Mouse (Mus musculus) G1E-ER4 (cell line): ENCODE data around the gene Mob2. TPM values are rescaled to one million over a fixed set of nuclear protein-coding genes. Genes with fewer than 3 reads are reported as not detected.

Experiments
- GATA1 ChIP-seq: IDR thresholded peaks from one replicate; pipeline ENCODE4 v1.8.0; 2012; ENCODE audit warnings: low read length, inconsistent platforms
- polyA plus RNA-seq: library from polyadenylated mRNA; stranded (reverse); fragments of >175 nt; gene quantifications from 2 replicates; pipeline ENCODE4 v1.2.3, GENCODE M21; 2012

Gene Mob2
- polyA plus RNA-seq, 1 experiment, result 38.6 TPM

DNA sequence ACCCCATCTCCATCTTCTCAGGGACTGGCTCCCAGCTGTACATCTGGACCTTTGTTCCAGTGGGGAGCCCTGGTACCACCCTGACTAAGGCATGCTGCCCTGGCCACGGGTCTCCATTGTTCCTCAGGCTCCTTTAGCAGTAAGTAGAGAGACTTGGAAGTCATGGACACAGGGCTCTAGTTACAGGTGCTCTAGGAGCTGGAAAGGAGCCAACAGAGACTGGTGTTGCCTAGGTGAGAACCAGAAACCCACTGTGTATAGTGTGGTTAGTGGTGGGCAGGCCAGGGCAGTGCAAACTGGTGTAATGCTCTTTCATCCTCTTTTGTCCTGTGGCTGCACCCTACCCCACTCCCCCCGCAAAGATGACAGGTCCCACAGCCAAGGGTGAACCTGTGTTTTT lies 69.7 kb downstream of the Mob2 start:
- TF ChIP-seq GATA1, result no peak

DNA sequence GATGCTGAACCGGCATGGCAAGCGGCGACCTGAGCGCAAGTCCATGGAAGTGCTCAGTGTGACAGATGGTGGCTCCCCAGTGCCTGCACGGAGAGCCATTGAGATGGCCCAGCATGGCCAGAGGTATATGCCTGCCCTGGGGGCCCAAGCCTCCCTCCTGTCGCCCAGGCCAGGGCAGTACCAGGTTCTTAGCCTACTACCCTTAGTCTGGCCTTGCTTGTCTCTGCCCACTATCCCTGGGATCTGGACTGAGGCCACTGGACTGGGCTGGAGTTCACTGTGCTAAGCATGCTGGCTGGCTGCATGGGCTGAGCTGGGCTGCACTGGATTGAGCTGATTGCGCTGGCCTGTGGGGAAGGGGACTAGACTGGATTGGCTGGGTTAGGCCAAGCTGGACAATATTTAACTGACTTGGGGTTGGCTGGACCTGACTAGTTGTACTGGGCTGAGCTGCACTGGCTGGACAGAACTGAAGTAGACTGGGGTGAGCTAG lies 72.5 kb downstream of the Mob2 start:
- no peak for TF ChIP-seq GATA1

DNA sequence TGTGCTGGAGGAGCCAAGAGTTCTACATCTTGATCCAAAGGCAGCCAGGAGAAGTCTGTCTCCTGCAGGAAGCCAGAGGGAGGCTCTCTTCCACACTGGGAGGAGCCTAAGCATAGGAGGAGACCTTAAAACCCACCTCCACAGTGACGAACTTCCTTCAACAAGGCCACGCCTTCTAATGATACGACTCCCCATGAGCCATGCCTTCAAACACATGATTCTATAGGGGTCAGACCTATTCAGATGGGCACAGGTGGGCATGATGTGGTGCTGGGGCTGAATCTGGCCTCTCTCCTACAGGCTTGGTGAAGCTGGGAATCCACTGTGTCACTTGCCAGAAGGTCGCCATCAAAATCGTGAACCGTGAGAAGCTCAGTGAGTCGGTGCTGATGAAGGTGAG lies 79.6 kb downstream of the Mob2 start:
- no peak for TF ChIP-seq GATA1

- no peak for TF ChIP-seq GATA1
Observed at GRCm38 (mm10) chr7:141979247-141979646, 81.6 kb downstream of the Mob2 start.

DNA sequence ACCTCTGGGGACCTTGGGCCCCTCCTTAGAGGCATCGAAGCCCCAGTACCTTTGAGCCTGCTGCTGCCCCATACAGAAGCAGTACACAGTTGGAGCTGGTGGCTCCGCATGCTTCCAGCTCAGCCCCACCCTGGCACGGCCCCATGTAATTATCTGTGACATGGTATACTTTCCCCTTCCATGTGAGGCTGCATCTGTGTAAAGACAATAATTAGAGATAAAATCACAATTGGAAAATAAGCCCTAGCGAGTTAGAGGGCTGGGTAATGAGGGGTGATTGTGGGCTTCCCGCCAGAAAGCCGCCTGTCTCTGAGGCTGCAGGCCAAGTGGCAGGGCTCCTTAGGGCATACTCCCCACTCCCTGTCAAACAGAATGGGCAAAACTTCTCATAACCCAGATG lies 82.9 kb downstream of the Mob2 start:
- no peak for TF ChIP-seq GATA1

- TF ChIP-seq GATA1, result no peak
Observed at GRCm38 (mm10) chr7:141972831-141973619, 87.8 kb downstream of the Mob2 start.

DNA sequence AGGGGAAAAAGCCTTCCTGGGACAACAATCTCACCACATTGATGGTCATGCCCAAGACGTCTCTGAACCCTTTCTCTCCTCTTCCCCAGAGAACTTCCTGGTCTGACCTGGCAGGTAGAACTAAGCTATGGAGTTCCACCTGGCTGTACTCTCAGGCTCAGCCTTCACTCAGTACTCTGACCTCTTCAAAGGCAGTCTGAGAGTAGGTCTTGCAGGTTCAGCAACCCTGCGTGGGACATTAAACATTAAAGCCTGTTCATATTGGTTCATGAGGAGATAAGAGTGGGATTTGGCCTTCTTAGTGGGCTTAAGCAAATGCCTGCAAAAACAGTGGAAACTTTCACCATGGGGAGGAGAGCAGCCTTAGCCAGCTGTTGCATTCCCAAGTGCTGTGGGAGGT lies 94.6 kb downstream of the Mob2 start:
- no peak for TF ChIP-seq GATA1

DNA sequence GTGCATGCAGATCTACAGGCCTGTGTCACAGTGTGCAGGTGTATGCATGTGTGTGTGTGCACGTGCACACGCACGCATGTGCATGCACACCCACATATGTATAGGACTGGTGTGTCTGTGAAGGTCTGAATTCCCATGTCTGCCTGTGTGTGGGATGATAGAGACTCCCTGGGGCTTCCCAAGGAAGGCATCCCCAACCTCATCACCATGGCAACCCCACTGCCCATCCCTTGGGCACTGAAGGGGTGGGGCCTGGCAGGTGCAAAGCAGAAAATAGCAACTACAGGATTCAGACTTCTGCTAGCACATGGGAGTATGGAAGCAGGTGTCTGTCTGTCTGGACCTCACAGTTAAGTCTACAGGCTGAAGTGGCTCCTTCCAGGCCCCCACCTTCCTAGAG lies 98.3 kb downstream of the Mob2 start:
- no peak for TF ChIP-seq GATA1

DNA sequence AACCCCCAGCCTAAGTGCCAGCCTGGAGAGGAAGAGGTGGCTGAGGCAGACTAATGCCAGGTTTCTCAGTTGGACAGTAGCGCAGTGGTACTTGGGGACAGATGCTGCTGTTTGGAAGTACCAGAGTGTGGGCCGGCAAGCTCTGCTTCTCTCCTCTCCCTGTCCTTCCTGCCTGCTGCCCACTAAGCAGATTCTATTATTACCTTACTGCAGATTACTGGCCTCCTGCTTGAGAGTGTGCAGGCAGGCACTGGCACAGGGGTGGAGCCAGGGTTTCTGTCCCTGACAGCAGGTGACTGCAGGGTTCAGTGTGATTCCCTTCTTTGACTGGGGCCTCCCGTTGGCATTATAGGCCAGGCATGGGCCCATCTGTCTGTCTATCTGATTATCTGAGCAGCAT lies 99.4 kb downstream of the Mob2 start:
- no peak for TF ChIP-seq GATA1

GRCm38 (mm10) chr7:141960926-141961325 lies 99.9 kb downstream of the Mob2 start:
- no peak for TF ChIP-seq GATA1

- no peak for TF ChIP-seq GATA1
Observed at GRCm38 (mm10) chr7:141959133-141959532, 101.7 kb downstream of the Mob2 start.

Other genes starting within 250 kb of the Mob2 start
- not detected in 2 replicates for gene Muc5b, start 222.0 kb downstream of the Mob2 start, polyA plus RNA-seq
- 62.0 and 70.2 TPM in 2 replicates for gene Tollip, start 142.6 kb downstream of the Mob2 start, polyA plus RNA-seq
- 0.02 TPM in 1 of 2 replicates, not detected in the other for gene Brsk2, start 111.3 kb downstream of the Mob2 start, polyA plus RNA-seq
- gene Dusp8, start 34.8 kb upstream of the Mob2 start, polyA plus RNA-seq, result 0.24 and 0.28 TPM in 2 replicates
- gene Gm45618, start 59.7 kb upstream of the Mob2 start, polyA plus RNA-seq, result not detected in 2 replicates
- gene Gm39115, start 75.0 kb upstream of the Mob2 start, polyA plus RNA-seq, result not detected in 2 replicates
- gene Gm45337, start 83.5 kb upstream of the Mob2 start, polyA plus RNA-seq, result not detected in 2 replicates
- gene Gm29735, start 96.0 kb upstream of the Mob2 start, polyA plus RNA-seq, result not detected in 2 replicates
- not detected in 2 replicates for gene Gm4553, start 104.7 kb upstream of the Mob2 start, polyA plus RNA-seq
- not detected in 2 replicates for gene Krtap5-2, start 114.9 kb upstream of the Mob2 start, polyA plus RNA-seq
- gene Gm10153, start 129.3 kb upstream of the Mob2 start, polyA plus RNA-seq, result not detected in 2 replicates
- not detected in 2 replicates for gene Krtap5-3, start 140.3 kb upstream of the Mob2 start, polyA plus RNA-seq
- gene Gm7579, start 150.8 kb upstream of the Mob2 start, polyA plus RNA-seq, result not detected in 2 replicates
- gene Krtap5-5, start 168.9 kb upstream of the Mob2 start, polyA plus RNA-seq, result not detected in 2 replicates
- not detected in 2 replicates for gene Gm40460, start 180.0 kb upstream of the Mob2 start, polyA plus RNA-seq
- gene Gm2431, start 197.3 kb upstream of the Mob2 start, polyA plus RNA-seq, result not detected in 2 replicates
- gene Gm4559, start 213.3 kb upstream of the Mob2 start, polyA plus RNA-seq, result not detected in 2 replicates
- not detected in 2 replicates for gene Krtap5-1, start 236.1 kb upstream of the Mob2 start, polyA plus RNA-seq
- not detected in 2 replicates for gene Krtap5-4, start 242.5 kb upstream of the Mob2 start, polyA plus RNA-seq